Mouse (Mus musculus) midbrain, embryonic 16.5 days (tissue): ENCODE measurements around the gene Msmo1. TPM values are rescaled to one million over a fixed set of nuclear protein-coding genes. Genes with fewer than 3 reads are reported as not detected.

Source experiments
- ATAC-seq: fragments of 200-750 bp; cut with Nextera tagmentation; 2 replicates; pipeline ENCODE4 v1.8.0; 2017; ENCODE audit warnings: moderate TSS enrichment
- H3K27ac ChIP-seq: fragments of 300-500 bp; sonication (generic); 2 replicates; pipeline ENCODE4 v1.5.1; 2014; ENCODE audit warnings: mild to moderate bottlenecking, low read length, mixed read lengths
- H3K27me3 ChIP-seq: fragments of 300-500 bp; sonication (generic); 2 replicates; pipeline ENCODE4 v1.6.1; 2014; ENCODE audit warnings: low read depth, low read length, mixed read lengths; ENCODE audit not compliant: control insufficient read depth, insufficient read depth
- H3K36me3 ChIP-seq: fragments of 300-500 bp; sonication (generic); 2 replicates; pipeline ENCODE4 v1.6.1; 2014; ENCODE audit warnings: mild to moderate bottlenecking, low read length, moderate library complexity, mixed read lengths; ENCODE audit not compliant: control insufficient read depth, insufficient read depth
- H3K4me1 ChIP-seq: fragments of 300-500 bp; sonication (generic); 2 replicates; pipeline ENCODE4 v1.6.1; 2014; ENCODE audit warnings: mild to moderate bottlenecking, low read length, mixed read lengths; ENCODE audit not compliant: control insufficient read depth, insufficient read depth
- H3K4me2 ChIP-seq: fragments of 300-500 bp; sonication (generic); 2 replicates; pipeline ENCODE4 v1.6.1; 2014; ENCODE audit warnings: mild to moderate bottlenecking, low read length, mixed read lengths
- H3K4me3 ChIP-seq: fragments of 300-500 bp; sonication (generic); 2 replicates; pipeline ENCODE4 v1.5.1; 2014; ENCODE audit warnings: low read depth, mild to moderate bottlenecking, low read length, moderate library complexity, mixed read lengths
- H3K9ac ChIP-seq: fragments of 300-500 bp; sonication (generic); 2 replicates; pipeline ENCODE4 v1.6.1; 2014; ENCODE audit warnings: low read depth, low read length, mixed read lengths
- H3K9me3 ChIP-seq: fragments of 300-500 bp; sonication (generic); replicated peaks from 2 replicates; pipeline ENCODE4 v1.6.1; 2014; ENCODE audit warnings: mild to moderate bottlenecking, low read length, mixed read lengths; ENCODE audit not compliant: control insufficient read depth, poor library complexity, severe bottlenecking
- WGBS: fragments of 180-500 bp; shearing (Covaris S2); extraction: QIAGEN DNeasy Blood & Tissue Kit; methylation state at CpG from one replicate; pipeline ENCODE4 v1.1.7; 2014; 5-methylcytosine and 5-hydroxymethylcytosine counted together
- polyA plus RNA-seq: library from polyadenylated mRNA; unstranded; fragments of >200 nt; fragmentation: Nextera tagmentation; extraction: Ambion mirVana; gene quantifications from 2 replicates; pipeline ENCODE4 v1.2.1, GENCODE M21; 2015

Gene Msmo1
- polyA plus RNA-seq, 1 experiment from 2014 or later = 200 TPM

DNA sequence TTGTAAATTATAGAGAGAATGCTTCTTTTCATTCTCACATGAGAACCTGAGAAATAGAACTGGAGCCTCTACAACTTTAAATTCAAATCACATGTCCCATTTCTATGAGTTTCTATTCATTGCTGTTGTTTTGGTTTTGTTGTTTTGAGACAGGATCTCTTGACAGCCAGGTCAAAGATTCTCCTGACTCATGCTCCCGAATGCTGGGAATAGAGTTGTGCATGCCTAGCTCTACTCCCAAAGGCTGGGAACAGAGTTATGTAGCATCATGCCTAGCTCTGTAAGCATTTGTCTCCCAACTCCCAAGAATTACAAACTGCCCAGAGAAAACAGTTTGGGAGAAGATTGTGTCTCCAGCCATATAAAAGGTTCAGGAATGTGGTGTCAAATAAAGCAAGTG lies 29.2 kb upstream of the Msmo1 start:
- 77% methylated on average over 1 of the region's 1 CpGs for WGBS

DNA sequence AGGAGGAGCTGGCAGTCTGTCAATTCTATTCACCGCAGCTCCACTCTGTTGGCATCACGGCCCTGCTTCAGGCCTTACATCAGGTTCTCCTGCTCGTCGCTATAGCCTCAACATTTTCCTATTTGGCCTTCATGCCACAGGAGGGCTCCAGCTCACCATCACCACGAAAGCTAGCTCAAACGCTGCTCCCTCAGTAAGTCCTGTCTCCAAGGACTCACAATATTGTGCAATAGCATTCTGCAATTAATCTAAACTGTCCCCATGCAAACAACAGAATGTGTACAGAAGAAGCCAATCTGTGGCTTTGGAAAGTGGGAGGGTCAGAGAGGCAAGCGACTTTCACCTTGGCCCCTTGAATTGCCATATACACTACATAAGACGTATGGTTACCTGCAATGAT lies 27.8 kb upstream of the Msmo1 start:
- H3K27ac ChIP-seq = no peak overlapping the region
- no peaks in the 10 kb centered on the region for H3K27me3 ChIP-seq
- no peaks in the 10 kb centered on the region for H3K9me3 ChIP-seq
- H3K4me2 ChIP-seq = no peak overlapping the region
- no peak overlapping the region for H3K9ac ChIP-seq
- WGBS = 72% methylated on average over 8 of the region's 8 CpGs
- peaks cover 5% of the 10 kb centered on the region for H3K36me3 ChIP-seq
- no peaks in the 10 kb centered on the region for H3K4me1 ChIP-seq
- ATAC-seq = peak; percentile 62
- no peak overlapping the region for H3K4me3 ChIP-seq

More for the DNA sequence above, 29.2 kb upstream of the Msmo1 start:
- Histone ChIP-seq H3K9ac (no peak overlapping the region), H3K4me2 (no peak overlapping the region), H3K9me3 (no peaks in the 10 kb centered on the region), H3K4me3 (no peak overlapping the region), H3K36me3 (peaks cover 3% of the 10 kb centered on the region), H3K27me3 (no peaks in the 10 kb centered on the region), H3K4me1 (no peaks in the 10 kb centered on the region), H3K27ac (no peak overlapping the region)
- ATAC-seq = no peak

DNA sequence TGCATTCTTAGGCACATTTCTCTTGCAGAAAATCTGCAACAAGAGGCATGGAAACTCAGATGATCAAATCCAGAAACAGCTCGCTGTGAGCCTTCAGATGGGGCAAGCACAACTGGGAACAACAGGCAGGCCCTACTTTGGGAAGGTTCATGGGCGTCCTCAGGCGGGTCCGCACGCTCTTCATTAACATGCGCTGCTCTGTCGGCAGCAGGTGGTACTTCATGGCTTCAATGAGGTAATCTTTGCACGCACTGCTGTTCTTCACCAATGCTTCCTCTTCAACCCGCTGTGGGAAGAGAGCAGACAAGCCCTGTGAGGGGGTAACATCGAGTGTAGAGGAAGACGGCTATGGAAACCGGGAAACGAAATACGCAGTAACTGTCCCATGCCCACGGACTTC lies 24.4 kb upstream of the Msmo1 start:
- Histone ChIP-seq H3K9ac (no peak overlapping the region), H3K36me3 (peaks cover 5% of the 10 kb centered on the region), H3K9me3 (no peaks in the 10 kb centered on the region), H3K4me1 (no peaks in the 10 kb centered on the region), H3K27ac (no peak overlapping the region), H3K4me2 (no peak overlapping the region), H3K27me3 (no peaks in the 10 kb centered on the region), H3K4me3 (no peak overlapping the region)
- ATAC-seq = no peak
- WGBS = 92% methylated on average over 15 of the region's 15 CpGs

DNA sequence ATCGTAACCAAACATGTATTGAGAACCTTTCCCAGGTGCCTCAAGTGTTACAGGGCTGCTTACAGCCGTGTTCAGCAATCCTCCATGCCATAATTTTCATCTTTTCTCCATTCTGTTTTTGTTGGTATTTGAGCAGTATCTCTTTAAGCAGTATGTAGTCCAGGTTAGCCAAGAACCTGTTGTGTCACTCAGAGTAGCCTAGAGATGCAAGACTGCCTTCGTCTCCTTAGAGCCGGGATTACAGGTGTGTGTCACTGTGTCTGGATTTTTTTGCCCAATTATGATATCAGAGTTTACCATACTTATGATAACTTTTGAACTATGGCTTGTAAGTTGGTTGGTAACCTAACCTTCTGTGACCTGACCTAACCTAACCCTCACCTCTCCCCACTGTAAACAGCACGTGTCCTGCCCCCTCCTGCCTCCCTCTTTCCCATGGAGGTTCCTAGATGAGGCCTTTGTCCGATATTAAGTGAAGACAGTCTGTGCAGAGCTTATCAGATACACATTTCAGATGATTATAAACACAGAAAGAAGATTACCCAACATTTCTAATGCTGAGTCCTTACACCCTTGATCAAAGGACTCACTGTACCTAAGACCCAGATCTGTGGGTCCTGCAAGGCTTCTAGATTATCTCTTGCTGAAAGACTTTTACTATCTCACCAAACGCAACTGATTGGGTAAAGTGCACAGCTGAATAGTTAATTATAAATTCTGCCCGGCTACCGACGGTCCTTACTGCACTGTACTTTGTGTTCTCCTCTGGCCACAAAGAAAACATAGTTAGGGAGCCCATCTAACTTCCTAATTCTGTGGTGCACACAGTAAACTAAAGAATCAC lies 12.8 kb upstream of the Msmo1 start:
- Histone ChIP-seq H3K9me3 (no peaks in the 10 kb centered on the region), H3K36me3 (peaks cover 10% of the 10 kb centered on the region; the same call in 1 of the 2 replicates), H3K4me2 (no peak overlapping the region), H3K27me3 (no peaks in the 10 kb centered on the region), H3K4me3 (no peak overlapping the region), H3K9ac (no peak overlapping the region), H3K4me1 (no peaks in the 10 kb centered on the region), H3K27ac (no peak overlapping the region)
- 92% methylated on average over 10 of the region's 10 CpGs for WGBS
- ATAC-seq = no peak

DNA sequence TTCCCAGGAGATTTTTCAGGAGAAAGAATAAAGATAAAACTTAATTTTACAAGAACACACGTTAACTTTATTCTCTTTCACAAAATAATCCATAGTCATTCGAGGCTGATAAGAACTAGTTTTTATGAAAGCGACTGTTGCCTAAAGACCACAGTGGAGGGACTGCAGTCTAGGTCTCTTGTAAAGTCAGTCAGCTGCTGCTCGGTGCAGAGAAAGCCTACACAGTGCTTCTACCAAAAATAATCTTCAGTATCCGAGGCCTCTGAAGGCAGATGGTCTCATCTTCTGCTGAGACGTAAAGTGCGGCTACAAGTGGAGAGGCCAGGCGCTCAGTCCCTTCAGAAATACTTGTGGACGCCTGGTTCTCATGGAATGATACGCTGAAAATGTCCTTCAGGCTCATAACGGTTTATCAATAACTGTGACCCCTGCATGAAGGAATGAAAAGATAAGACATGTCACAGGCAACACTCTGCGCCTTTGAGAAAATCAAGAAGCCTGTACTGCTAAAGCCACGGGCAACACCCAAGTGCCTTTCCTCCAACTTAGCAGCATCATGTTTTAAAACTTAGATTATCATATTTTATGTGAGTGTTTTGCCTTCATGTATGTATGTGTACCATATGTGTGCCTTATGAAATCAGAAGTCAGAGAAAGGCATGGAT lies 7.1 kb upstream of the Msmo1 start:
- H3K4me2 ChIP-seq = no peak overlapping the region
- no peaks in the 10 kb centered on the region for H3K4me1 ChIP-seq
- ATAC-seq = no peak
- H3K9ac ChIP-seq = no peak overlapping the region
- no peaks in the 10 kb centered on the region for H3K9me3 ChIP-seq
- H3K4me3 ChIP-seq = no peak overlapping the region
- no peaks in the 10 kb centered on the region for H3K27me3 ChIP-seq
- H3K36me3 ChIP-seq = 0 out of 2 replicates have a peak, but pooled peaks cover 7% of the 10 kb centered on the region
- WGBS = 94% methylated on average over 13 of the region's 13 CpGs
- H3K27ac ChIP-seq = no peak overlapping the region

DNA sequence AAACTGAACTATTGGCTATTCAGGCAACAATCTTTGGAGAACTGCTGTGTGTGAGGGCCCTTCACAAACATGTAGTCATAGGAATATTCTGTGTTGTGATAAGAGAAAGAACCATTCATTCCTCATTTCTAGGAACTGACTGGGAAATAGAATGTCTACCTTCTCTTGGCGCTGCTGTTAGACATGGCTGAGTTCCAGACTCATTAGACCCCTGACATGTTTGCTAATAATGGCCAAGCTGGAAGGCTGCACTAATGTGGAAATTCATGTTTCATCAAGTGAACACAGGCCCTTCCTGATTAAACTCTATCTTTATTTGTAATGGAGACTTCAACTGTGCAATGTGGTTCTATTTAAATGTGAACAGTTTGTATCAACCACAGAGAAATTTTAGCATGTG lies 5.3 kb upstream of the Msmo1 start:
- WGBS = 81% methylated on average over 1 of the region's 1 CpGs
- Histone ChIP-seq H3K4me2 (no peak overlapping the region), H3K4me3 (no peak overlapping the region), H3K27ac (no peak overlapping the region), H3K9ac (no peak overlapping the region), H3K36me3 (0 out of 2 replicates have a peak, but pooled peaks cover 7% of the 10 kb centered on the region), H3K27me3 (no peaks in the 10 kb centered on the region), H3K4me1 (peaks cover 5% of the 10 kb centered on the region; the same call in 1 of the 2 replicates), H3K9me3 (no peaks in the 10 kb centered on the region)
- ATAC-seq = no peak

DNA sequence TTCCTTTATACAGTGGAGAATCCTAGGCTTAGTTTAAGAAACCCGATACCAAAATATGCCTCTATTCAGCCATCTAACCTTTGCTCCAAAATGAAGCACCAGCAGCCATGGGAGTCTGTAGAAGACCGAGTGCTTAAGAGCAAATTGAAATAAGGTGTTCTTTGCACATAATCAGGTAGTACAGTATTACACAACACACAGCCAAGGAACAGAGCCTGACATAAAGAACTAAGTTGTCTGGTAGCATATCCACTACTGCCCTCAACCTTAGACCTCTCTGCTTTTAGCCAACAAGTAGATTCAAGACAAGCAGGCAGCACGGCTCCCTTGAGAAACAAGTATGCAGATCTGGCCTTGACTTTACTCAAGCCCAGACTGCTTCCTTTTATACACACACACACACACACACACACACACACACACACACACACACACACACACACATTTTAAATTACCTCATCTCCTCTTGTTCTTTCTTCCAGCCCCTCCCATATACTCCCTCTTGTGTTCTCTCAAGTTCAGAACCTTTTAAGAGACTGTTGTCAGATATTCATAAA lies 3.3 kb upstream of the Msmo1 start:
- Histone ChIP-seq H3K4me1 (peaks cover 8% of the 10 kb centered on the region), H3K27me3 (no peaks in the 10 kb centered on the region), H3K27ac (no peak overlapping the region), H3K4me2 (no peak overlapping the region), H3K9ac (no peak overlapping the region), H3K36me3 (0 out of 2 replicates have a peak, but pooled peaks cover 5% of the 10 kb centered on the region), H3K9me3 (no peaks in the 10 kb centered on the region), H3K4me3 (no peak overlapping the region)
- 92% methylated on average over 3 of the region's 3 CpGs for WGBS
- no peak for ATAC-seq

DNA sequence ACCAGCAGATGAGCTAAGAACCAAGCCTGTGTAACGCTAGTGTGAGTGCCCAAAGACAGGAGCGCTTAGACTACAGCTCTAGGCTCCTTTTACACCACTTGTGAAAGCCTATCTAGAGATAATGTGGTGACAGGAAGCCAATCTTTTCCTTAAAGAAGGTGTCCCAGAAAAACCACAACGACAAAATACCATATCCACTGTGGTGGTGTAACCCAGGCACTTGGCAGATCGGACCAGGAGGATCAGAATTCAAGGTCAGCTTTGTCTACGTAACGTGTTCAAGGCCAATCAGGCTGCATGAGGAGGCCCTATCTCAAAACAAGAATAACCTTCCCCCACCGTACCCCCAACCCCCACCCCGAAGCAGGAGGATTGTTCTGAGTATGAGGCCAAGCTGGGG lies 1.6 kb upstream of the Msmo1 start:
- 86% methylated on average over 8 of the region's 8 CpGs for WGBS
- H3K4me1 ChIP-seq = peaks cover 23% of the 10 kb centered on the region
- no peak for ATAC-seq
- no peak overlapping the region for H3K4me3 ChIP-seq
- no peaks in the 10 kb centered on the region for H3K27me3 ChIP-seq
- H3K9me3 ChIP-seq = no peaks in the 10 kb centered on the region
- peak overlapping the region; percentile 31; the same call in 1 of the 2 replicates for H3K27ac ChIP-seq
- H3K36me3 ChIP-seq = 0 out of 2 replicates have a peak, but pooled peaks cover 2% of the 10 kb centered on the region
- no peak overlapping the region for H3K9ac ChIP-seq
- H3K4me2 ChIP-seq = no peak overlapping the region

DNA sequence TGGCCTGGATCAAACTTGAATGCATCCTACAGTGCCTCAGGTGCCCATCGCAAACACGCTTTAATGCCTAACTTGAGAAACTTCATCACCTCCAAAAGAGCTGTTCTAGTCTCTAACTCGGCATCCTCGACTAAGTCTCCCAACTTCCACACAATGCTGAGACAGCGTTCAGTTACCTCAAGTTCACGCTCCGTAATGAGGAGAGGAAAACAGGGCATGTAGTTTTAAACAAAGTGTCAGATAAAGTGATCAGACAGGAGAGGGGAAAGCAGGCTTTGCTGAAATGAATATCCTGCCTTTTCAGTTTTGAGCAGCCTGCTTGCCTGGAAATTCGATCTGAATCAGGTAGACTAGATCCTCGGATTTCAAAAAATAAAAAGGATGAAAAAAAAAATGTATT lies 996 bp downstream of the Msmo1 start:
- H3K4me3 ChIP-seq = peak overlapping the region; percentile 70
- peak overlapping the region; percentile 83 for H3K9ac ChIP-seq
- peaks cover under 1% of the 10 kb centered on the region for H3K36me3 ChIP-seq
- H3K4me2 ChIP-seq = peak overlapping the region; percentile 58
- peak overlapping the region; percentile 94 for H3K27ac ChIP-seq
- peaks cover 39% of the 10 kb centered on the region for H3K4me1 ChIP-seq
- no peaks in the 10 kb centered on the region for H3K27me3 ChIP-seq
- H3K9me3 ChIP-seq = no peaks in the 10 kb centered on the region
- ATAC-seq = no peak
- WGBS = 5% methylated on average over 9 of the region's 9 CpGs
